Mouse (Mus musculus) embryonic facial prominence, embryonic 14.5 days (tissue): ENCODE measurements at regions not wholly inside any gene's neighbourhood (a gene's known extent, or its start where the extent isn't known, plus 50 kb on each side); places are given as distances from the start of the nearest gene placed in this dataset.

Source experiments
- ATAC-seq: fragments of 200-750 bp; cut with Nextera tagmentation; 2 replicates; pipeline ENCODE4 v1.8.0; 2017; ENCODE audit warnings: low read depth, moderate number of reproducible peaks, moderate TSS enrichment
- DNase-seq: peaks from one replicate; pipeline ENCODE4 v3.0.0-alpha.2; 2015; ENCODE audit warnings: low spot score
- H3K27ac ChIP-seq: fragments of 300-500 bp; sonication (generic); replicated peaks from 2 replicates; pipeline ENCODE4 v1.5.1; 2014; ENCODE audit warnings: low read depth, mild to moderate bottlenecking, low read length, moderate library complexity
- H3K27me3 ChIP-seq: fragments of 300-500 bp; sonication (generic); replicated peaks from 2 replicates; pipeline ENCODE4 v1.6.1; 2014; ENCODE audit warnings: low read length; ENCODE audit not compliant: control insufficient read depth, insufficient read depth
- H3K36me3 ChIP-seq: fragments of 300-500 bp; sonication (generic); 2 replicates; pipeline ENCODE4 v1.6.1; 2014; ENCODE audit warnings: low read length, mixed read lengths; ENCODE audit not compliant: control insufficient read depth, insufficient read depth
- H3K4me1 ChIP-seq: fragments of 300-500 bp; sonication (generic); 2 replicates; pipeline ENCODE4 v1.6.1; 2014; ENCODE audit warnings: antibody characterized with exemption, low read length; ENCODE audit not compliant: control insufficient read depth, insufficient read depth
- H3K4me2 ChIP-seq: fragments of 300-500 bp; sonication (generic); 2 replicates; pipeline ENCODE4 v1.6.1; 2014; ENCODE audit warnings: low read depth, mild to moderate bottlenecking, low read length, moderate library complexity, mixed read lengths
- H3K4me3 ChIP-seq: fragments of 300-500 bp; sonication (generic); 2 replicates; pipeline ENCODE4 v1.5.1; 2014; ENCODE audit warnings: low read depth, mild to moderate bottlenecking, low read length
- H3K9ac ChIP-seq: fragments of 300-500 bp; sonication (generic); 2 replicates; pipeline ENCODE4 v1.6.1; 2014; ENCODE audit warnings: low read depth, mild to moderate bottlenecking, low read length, moderate library complexity, mixed read lengths
- H3K9me3 ChIP-seq: fragments of 300-500 bp; sonication (generic); 2 replicates; pipeline ENCODE4 v1.6.1; 2016; ENCODE audit warnings: low read length; ENCODE audit not compliant: control insufficient read depth
- WGBS: fragments of 180-500 bp; shearing (Covaris S2); extraction: QIAGEN DNeasy Blood & Tissue Kit; methylation state at CpG from one replicate; pipeline ENCODE4 v1.1.7; 2014; 5-methylcytosine and 5-hydroxymethylcytosine counted together

GRCm38 (mm10) chr10:99654284-99654683, 105.2 kb downstream of the Csl start:
- H3K4me1 ChIP-seq: no peaks in the 10 kb centered on the region
- 85% methylated on average over 4 of the region's 4 CpGs for WGBS
- no peak for DNase-seq
- no peak overlapping the region for H3K27ac ChIP-seq
- no peaks in the 10 kb centered on the region for H3K27me3 ChIP-seq
- no peak overlapping the region for H3K4me2 ChIP-seq
- H3K36me3 ChIP-seq: no peaks in the 10 kb centered on the region
- H3K4me3 ChIP-seq: no peak overlapping the region
- H3K9ac ChIP-seq: no peak overlapping the region
- 0 out of 2 replicates have a peak, but pooled peaks cover 5% of the 10 kb centered on the region for H3K9me3 ChIP-seq
- ATAC-seq: no peak

- no peak overlapping the region for H3K9ac ChIP-seq
- H3K4me3 ChIP-seq: no peak overlapping the region
- no peaks in the 10 kb centered on the region for H3K9me3 ChIP-seq
- no peaks in the 10 kb centered on the region for H3K27me3 ChIP-seq
- no peaks in the 10 kb centered on the region for H3K4me1 ChIP-seq
- DNase-seq (no peak), ATAC-seq (no peak)
- H3K4me2 ChIP-seq: no peak overlapping the region
- no peaks in the 10 kb centered on the region for H3K36me3 ChIP-seq
- H3K27ac ChIP-seq: no peak overlapping the region
- 74% methylated on average over 3 of the region's 3 CpGs for WGBS
Observed at GRCm38 (mm10) chr10:99676557-99677098, 82.8 kb downstream of the Csl start.

- DNase-seq (no peak), ATAC-seq (no peak)
- Histone ChIP-seq H3K4me3 (no peak overlapping the region), H3K27me3 (no peaks in the 10 kb centered on the region), H3K9me3 (no peaks in the 10 kb centered on the region), H3K9ac (no peak overlapping the region), H3K4me2 (no peak overlapping the region), H3K4me1 (no peaks in the 10 kb centered on the region), H3K27ac (no peak overlapping the region), H3K36me3 (no peaks in the 10 kb centered on the region)
- WGBS: 79% methylated on average over 9 of the region's 9 CpGs
Observed at GRCm38 (mm10) chr10:99678096-99678495, 81.4 kb downstream of the Csl start.

GRCm38 (mm10) chr10:99679813-99680212, 79.6 kb downstream of the Csl start:
- Histone ChIP-seq H3K36me3 (no peaks in the 10 kb centered on the region), H3K4me3 (no peak overlapping the region), H3K9ac (no peak overlapping the region), H3K27ac (no peak overlapping the region), H3K4me1 (no peaks in the 10 kb centered on the region), H3K4me2 (no peak overlapping the region), H3K27me3 (no peaks in the 10 kb centered on the region), H3K9me3 (no peaks in the 10 kb centered on the region)
- ATAC-seq (no peak), DNase-seq (no peak)
- 91% methylated on average over 6 of the region's 6 CpGs for WGBS

GRCm38 (mm10) chr10:99681932-99682331, 77.5 kb downstream of the Csl start:
- 55% methylated on average over 4 of the region's 4 CpGs for WGBS
- H3K4me2 ChIP-seq: no peak overlapping the region
- H3K27me3 ChIP-seq: no peaks in the 10 kb centered on the region
- H3K36me3 ChIP-seq: no peaks in the 10 kb centered on the region
- no peak overlapping the region for H3K27ac ChIP-seq
- DNase-seq: no peak
- H3K4me1 ChIP-seq: no peaks in the 10 kb centered on the region
- no peaks in the 10 kb centered on the region for H3K9me3 ChIP-seq
- no peak for ATAC-seq
- H3K4me3 ChIP-seq: no peak overlapping the region
- no peak overlapping the region for H3K9ac ChIP-seq

GRCm38 (mm10) chr10:99682350-99682749, 77.1 kb downstream of the Csl start:
- Histone ChIP-seq H3K4me3 (no peak overlapping the region), H3K27ac (no peak overlapping the region), H3K4me2 (no peak overlapping the region), H3K9ac (no peak overlapping the region), H3K27me3 (no peaks in the 10 kb centered on the region), H3K4me1 (no peaks in the 10 kb centered on the region), H3K36me3 (no peaks in the 10 kb centered on the region), H3K9me3 (no peaks in the 10 kb centered on the region)
- no peak for DNase-seq
- ATAC-seq: no peak
- WGBS: 87% methylated on average over 9 of the region's 9 CpGs

GRCm38 (mm10) chr10:99683310-99683709, 76.1 kb downstream of the Csl start:
- H3K4me2 ChIP-seq: no peak overlapping the region
- H3K4me1 ChIP-seq: no peaks in the 10 kb centered on the region
- H3K36me3 ChIP-seq: no peaks in the 10 kb centered on the region
- ATAC-seq (no peak), DNase-seq (no peak)
- no peak overlapping the region for H3K4me3 ChIP-seq
- H3K9me3 ChIP-seq: no peaks in the 10 kb centered on the region
- H3K9ac ChIP-seq: no peak overlapping the region
- no peak overlapping the region for H3K27ac ChIP-seq
- no peaks in the 10 kb centered on the region for H3K27me3 ChIP-seq
- WGBS: 35% methylated on average over 3 of the region's 3 CpGs

GRCm38 (mm10) chr10:99685911-99686310, 73.5 kb downstream of the Csl start:
- no peak for ATAC-seq
- H3K9me3 ChIP-seq: no peaks in the 10 kb centered on the region
- H3K4me2 ChIP-seq: no peak overlapping the region
- no peak for DNase-seq
- H3K36me3 ChIP-seq: no peaks in the 10 kb centered on the region
- H3K9ac ChIP-seq: no peak overlapping the region
- WGBS: 35% methylated on average over 5 of the region's 5 CpGs
- H3K4me3 ChIP-seq: no peak overlapping the region
- H3K27ac ChIP-seq: no peak overlapping the region
- no peaks in the 10 kb centered on the region for H3K4me1 ChIP-seq
- no peaks in the 10 kb centered on the region for H3K27me3 ChIP-seq

- WGBS: 56% methylated on average over 4 of the region's 4 CpGs
- no peak overlapping the region for H3K9ac ChIP-seq
- DNase-seq (peak; percentile 39), ATAC-seq (no peak)
- H3K4me3 ChIP-seq: no peak overlapping the region
- H3K27ac ChIP-seq: no peak overlapping the region
- no peaks in the 10 kb centered on the region for H3K9me3 ChIP-seq
- no peaks in the 10 kb centered on the region for H3K36me3 ChIP-seq
- H3K4me2 ChIP-seq: no peak overlapping the region
- no peaks in the 10 kb centered on the region for H3K4me1 ChIP-seq
- H3K27me3 ChIP-seq: no peaks in the 10 kb centered on the region
Observed at GRCm38 (mm10) chr10:99687011-99687410, 72.4 kb downstream of the Csl start.
